Mouse (Mus musculus) cerebellum, adult 2 months (tissue): ENCODE measurements at regions not wholly inside any gene's neighbourhood (a gene's known extent, or its start where the extent isn't known, plus 50 kb on each side); places are given as distances from the start of the nearest gene placed in this dataset.

Experiments used
- CTCF ChIP-seq: fragments of 200-500 bp; IDR thresholded peaks from 2 replicates; pipeline ENCODE4 v1.5.1; 2011; ENCODE audit warnings: low read depth, mild to moderate bottlenecking, control low read depth, low read length, moderate library complexity, borderline replicate concordance; ENCODE audit not compliant: insufficient read depth
- POLR2A ChIP-seq: fragments of 200-500 bp; IDR thresholded peaks from 2 replicates; pipeline ENCODE4 v1.6.1; 2011; ENCODE audit warnings: low read length, control low read depth, borderline replicate concordance; ENCODE audit not compliant: insufficient read depth

DNA sequence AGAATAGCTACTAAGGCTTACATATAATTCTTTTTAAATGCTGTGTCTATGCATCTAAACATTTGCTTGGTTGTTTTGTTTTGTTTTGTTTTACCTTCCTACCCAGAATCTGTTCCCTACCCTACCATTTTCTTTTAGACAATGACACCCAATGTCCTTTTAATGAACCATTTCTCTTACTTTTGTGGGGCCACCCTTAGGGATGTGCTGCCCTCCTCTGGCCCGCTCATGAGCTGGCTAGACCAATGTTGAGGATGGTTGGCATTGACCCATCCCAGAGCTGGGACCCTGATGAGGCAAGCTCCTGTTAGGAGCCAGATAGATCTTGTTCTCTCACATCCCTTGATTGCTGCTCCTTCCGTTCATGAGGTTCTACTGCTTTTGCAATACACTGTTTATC is 105.0 kb upstream of the Tyw5 start:
- TF ChIP-seq CTCF (no peak), POLR2A (no peak)
